Mouse (Mus musculus): ENCODE measurements at regions not wholly inside any gene's neighbourhood (a gene's known extent, or its start where the extent isn't known, plus 50 kb on each side); places are given as distances from the start of the nearest gene placed in this dataset.

DNA sequence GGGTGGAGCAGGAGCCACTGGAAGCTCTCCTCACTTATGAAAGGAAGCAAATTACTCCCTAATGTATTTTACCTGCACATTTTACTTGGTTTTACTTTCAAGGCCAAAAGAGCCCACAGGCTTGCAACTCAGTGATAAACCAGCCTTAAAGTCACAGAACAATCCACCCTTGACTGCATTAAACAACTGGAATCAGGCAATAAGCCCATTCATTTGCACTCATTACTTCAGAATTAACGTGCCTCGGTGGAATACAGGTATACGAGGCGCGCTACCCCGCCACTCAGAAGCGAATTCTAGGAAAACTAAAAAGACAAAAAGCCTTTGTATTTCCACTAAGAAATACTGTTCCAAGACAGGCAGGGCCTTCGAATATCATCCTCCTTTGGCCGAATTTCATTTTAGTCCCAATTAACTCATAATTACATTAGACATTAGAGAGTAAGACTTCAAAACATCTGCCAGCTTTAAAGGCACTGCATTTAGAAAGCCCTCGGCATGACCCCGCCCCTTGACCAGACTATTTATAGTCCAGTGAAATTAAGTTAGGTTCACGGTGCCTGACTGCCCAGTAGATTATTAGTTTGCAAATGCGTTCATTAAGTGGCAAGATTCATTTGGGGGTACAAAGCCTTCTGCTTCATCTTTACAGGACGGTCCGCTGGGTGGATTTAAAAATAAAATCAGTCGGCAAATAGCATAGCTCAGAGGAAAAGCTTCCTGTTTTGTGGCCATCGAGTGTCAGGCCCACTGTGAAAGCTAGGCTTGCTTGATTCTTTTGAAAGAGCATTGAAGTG is 142.2 kb upstream of the Plekha5 start:
- TF ChIP-seq CTCF (IDR thresholded peaks at IDR 0.05; ENCODE audit: low read depth, low read length) (no peak), POLR2A (IDR thresholded peaks at IDR 0.05; ENCODE audit: borderline replicate concordance, low read depth, low read length) (no peak)

All from bone marrow macrophage, adult 2 months (primary cell).